Mouse (Mus musculus) left cerebral cortex, adult 11 months (tissue): ENCODE data around the gene Sord.

Experiments
- DNase-seq: peaks from one replicate; pipeline ENCODE4 v3.0.0; 2022; ENCODE audit warnings: low spot score

Gene Sord

DNA sequence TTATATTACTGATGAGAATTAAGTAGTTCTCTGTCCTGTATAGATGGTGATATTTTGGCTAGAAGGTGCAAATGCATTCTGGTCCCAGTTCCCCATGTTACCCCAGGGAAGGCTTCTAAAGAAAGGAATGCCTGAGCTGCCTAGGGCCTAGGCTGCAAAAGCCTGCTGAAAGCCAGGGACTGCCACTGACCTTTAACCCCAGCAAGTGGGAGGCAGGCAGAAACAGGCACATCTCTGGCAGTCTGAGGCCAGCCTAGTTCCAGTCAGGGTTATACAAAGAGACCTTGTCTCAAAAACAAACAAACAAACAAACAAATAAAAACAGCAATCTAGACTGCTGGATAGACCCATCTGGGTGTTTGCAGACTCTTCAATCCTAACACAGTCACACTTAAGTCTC is 6.2 kb downstream of the Sord start:
- DNase-seq = no peak

DNA sequence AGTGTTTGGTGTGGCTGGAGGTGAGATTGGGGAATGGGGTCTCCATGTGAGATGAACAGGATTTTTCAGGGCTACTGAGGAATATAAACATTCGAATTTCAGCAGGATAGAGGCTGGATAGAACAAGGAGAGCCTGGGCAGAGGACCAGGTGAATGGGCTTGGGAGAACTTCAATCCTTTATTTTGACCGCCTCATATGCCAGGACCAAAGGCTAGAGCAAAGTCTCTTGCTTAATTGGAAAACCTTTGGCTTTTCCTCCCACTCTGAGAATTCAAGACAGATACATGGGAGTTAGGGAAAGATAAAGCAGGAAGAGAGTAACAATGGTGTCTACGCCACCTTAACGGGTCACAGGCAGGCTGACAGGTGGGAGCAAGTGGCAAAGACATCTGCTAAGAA is 6.7 kb downstream of the Sord start:
- DNase-seq = no peak

DNA sequence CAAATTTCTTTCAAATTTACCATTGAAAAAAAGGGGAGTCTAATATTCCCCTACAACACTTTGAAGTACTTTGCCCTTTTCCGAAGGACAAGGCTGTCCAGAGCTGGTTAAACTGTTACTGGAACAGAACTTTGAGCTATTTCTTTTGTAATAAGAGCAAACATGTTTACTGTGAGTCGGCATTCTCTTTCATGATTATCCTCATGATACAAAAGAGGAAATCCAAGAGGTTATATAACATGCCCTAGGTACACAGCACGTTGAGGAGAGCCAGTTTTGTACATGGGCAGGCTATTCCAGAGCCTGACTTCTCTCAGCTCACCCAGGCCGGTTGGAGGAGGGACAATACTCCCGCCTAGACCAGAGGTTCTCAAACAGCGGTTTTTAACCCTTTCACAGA is 7.4 kb downstream of the Sord start:
- DNase-seq = no peak

DNA sequence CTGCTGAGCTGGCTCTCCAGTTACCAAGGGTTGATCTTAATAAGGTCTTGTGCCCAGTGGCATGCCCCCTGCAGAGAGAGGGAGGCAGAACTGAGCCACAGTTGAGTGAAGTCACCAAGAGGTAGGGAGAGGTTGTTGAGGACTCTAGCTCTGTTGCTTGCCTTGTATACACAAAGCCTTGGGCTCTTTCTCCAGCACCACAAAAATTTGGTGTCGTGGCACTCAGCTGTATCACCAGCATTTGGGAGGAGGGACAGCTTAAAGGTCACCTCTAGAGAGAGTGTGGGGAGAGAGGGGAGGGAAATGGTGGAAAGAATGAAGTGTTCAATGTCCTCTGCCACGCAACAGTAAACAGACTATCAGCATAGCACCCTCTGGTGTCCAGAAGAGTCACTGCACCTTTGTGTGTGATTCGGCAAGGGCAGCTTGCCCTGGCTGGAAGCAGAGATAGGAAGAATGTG is 9.2 kb downstream of the Sord start:
- DNase-seq = peak; percentile 51

DNA sequence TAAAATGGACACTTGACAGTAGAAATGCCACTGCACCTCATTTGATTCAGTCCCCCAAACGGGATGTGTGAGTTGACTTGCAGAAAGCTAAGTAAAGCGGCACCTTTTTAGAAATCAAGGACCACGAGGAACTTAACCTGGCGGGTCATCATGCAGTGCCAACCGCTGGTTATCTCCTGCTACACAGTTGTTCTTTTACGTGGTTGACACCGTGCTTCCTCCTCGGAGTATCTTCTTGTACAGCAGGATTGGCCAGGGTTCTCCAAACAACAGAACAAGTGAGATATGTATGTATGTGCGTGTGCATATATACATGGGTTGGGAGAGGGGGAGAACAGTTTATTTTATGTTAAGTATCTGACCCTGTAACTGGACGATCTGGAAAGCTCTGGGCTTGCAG is 13.2 kb downstream of the Sord start:
- DNase-seq = no peak

DNA sequence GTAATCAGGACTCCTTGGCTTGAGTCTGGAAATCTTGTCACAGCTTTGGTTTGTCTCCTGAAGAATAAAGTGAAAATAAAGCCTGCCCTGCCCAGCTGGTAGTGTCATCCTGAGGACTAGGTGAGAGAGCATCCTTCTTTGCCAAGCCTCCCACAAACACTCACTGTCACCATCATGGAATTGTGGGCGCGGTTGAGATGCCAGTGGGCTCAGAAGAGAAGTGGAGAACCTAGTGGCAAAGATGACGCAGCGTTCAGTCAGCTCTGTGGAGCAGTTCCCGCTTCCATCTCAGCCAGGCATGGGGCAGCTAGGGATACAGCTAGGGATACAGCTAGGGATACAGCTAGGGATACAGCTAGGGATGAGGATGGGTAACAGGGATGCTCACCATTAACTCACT is 21.4 kb downstream of the Sord start:
- no peak for DNase-seq

DNA sequence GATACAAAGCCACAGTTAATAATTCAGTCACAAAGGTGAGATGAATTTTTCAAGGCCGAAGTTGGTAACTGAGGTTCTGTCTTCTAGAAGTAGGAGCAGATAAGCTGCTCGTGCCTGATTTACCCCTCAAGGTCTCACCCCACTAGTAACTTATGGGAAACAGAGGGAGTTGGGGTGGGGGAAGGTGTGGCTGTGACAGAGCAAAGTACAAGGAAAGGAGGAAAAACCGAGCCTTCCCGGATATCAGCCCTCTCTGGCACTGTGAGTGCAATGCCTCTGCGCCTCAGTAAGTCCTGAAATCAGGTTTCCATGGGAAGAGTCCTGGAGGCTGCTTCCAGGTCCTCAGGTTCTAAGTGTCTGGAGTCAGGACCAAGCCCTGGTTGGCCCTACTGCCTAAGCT is 26.2 kb downstream of the Sord start:
- DNase-seq = no peak

DNA sequence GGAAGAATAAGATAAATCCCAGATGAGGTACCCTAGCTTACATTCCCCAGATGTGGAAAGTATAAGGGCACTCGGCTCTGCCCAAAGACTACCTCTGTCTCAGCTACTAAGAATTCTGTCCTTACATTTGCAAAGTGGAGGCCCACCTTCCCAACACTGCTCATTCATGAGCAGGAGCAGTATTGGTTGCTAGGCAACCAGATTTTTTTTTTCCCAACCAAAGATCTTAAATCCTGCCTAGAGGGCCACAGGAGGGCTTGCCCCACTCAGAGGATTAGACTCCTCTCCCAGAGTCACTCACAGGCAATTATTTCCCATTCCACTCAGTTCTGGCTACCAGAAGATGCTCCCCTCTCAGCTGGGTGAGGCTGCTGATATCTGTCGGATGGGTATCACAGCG is 30.1 kb downstream of the Sord start:
- no peak for DNase-seq

DNA sequence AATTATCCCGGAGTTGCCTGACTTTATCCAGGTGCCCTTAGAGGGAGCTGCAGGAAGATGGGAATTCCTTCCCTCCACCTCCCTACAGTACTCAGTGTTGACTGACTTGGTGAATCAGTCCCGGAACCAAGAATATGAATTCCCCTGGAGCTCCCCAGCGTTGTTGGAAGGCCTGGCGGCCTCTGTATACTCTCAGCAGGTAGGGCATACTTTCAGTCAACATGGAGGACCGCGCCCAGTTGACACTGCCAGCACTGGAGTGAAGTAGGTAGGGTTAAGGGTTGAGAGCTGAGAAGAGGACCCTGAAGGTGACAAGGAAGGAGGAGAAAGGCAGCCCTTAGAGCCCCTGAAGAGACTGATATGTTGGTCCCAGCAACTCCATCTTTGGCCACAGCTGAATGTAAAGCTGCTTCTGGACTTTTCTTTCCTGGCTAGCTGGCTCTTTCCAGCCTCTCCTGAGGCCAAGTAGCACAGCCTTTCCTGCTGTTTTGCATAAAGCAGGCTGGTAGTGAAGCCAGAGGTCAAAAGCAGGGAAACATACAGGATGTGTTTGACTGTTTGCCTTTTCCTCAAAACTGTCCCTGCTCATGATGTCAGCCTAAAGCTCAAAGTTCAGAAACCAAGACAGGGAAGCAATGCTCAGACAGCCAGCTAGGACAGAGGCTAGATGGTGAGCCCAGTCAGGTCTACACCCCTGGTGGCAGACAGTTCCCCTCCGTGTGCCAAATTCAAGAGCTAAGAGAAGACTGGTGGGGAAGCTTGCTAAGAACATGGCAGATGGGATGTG is 32.1 kb downstream of the Sord start:
- DNase-seq = no peak

DNA sequence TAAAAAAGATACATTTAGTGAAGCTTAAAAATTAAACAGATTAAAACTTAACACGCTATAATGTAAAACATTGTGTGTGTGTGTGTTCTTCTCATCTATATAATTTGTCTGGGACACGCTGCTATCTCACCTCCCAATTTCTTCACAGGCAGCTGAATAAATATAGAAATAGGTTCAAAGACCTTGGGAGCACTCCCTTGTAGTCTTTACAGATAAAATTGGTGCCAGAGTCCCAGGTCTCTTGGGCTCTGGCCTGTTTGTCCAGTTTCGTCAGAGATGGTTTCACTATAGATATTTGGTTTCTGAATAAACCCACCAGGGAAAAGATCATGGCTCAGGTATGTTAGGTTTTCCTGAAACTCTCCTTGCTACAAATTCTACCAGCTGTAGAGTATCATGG is 44.2 kb downstream of the Sord start:
- no peak for DNase-seq

DNA sequence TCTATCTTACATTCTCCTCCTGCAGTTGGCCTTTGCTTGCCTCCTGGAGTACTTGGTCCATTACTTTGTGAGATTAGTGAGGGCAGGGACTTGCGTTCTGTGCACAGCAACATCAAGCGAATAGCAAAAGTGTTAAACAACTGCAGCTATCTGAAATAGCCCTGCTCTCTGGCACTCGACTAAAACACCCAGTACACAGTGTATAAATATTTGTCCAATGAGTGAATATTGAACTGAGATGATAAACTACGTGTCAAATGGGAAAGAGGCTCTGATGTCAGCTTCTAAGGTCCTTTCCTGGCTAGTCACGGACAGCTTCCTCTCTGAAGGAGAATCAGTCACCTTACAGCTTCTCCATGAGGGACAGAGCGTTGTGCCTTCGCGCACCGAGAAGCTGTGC is 49.5 kb downstream of the Sord start:
- DNase-seq = no peak

DNA sequence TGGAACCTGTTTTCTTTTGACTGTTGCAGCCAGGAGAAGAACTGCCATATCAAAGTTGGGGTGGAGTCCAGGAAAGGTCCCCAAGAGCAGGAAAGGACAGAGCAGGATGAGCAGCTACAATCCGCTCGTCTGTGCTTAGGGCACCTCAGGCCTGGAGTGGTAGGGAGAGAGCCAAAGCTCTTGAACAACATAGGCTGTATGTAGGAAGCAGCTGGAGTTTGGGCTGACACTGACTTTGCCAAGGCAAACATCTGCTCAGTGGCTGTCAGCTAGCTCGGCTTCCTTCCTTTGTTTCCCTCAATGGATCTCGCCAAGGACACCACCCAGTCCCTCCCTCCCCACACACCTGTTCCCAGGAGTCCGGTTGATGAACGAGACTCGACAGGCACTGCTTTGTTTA is 51.6 kb downstream of the Sord start:
- DNase-seq = no peak

DNA sequence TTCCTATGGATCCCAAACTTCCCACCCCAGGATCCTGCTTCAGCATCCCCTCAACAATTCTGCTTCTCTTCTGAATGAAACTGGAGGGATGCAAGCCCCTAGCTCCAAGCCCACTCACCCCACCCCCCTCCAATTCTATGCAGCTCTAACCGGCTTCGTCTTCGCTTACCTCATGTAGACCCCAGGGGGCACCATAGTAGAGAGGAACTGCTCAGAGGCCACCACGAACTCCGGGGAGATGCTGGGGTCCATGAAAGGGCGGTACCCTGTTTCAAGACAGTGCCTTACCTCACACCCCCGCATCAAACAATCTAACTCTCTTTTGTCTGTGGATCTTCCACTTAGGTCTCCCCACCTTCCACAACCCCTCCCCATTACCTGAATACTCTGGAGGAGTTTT is 60.4 kb downstream of the Sord start:
- DNase-seq = no peak

DNA sequence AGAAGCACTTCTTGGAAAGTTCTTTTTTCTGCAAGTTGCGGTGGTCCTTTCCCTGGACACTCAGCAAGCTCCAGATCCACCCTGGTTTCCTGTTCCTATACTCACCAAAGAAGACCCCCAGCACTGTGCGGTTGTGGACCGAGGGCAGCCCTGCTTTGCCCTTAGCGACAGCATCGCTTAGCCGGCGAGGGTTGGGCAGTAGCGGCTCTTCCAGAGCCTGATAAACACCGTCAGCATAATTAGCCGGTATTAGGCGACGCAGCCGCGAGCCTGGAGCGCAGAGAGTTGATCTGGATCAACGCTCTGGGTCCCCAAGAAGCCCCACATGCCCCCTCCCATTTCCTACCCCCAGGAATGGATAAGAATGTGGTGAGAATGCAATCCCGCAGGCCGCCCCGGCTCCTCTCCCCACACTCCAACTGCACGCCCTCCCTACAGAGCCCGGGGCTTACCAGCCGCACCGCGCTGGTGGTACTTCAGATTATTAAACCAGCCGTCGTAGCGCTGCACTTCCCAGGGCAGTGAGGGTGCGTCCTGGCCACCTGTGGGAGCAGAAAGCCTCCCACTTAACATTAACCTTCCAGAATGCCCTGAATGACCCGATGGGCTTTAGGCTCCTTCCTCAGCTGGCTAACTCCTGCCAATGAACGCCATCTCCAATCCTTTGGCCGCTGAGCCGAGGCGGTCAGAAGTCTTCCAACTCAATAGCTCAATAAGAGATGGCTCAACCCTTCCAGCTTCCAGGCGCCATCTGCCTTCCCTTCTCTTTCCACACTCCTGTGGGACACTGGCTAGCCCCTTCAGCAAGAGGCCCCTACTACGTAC is 62.9 kb downstream of the Sord start:
- DNase-seq = no peak

DNA sequence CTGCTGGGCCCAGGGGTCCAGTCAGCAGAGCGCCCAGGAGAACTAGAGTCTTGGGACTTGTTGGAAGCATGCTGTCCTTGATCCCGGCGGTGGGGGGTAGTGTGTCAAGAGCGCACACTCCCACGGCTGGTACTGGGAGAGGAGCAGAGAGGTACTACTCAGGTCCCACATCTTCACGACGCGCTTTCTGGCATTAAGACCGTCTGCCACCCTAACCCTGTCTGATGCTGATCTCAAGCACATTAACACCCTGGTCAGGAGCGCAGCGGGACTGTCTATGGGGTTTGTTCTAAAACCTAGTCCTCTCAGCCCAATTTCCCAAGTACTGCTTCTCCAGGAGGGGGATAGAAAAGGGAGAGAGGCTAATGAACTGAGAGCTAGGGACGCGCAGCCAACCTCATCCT is 63.5 kb downstream of the Sord start, which contains the start of gene Duox2:
Gene Duox2, minus strand, starts transcription at position 354 of the 404 bp plus-strand sequence.
- DNase-seq = no peak

DNA sequence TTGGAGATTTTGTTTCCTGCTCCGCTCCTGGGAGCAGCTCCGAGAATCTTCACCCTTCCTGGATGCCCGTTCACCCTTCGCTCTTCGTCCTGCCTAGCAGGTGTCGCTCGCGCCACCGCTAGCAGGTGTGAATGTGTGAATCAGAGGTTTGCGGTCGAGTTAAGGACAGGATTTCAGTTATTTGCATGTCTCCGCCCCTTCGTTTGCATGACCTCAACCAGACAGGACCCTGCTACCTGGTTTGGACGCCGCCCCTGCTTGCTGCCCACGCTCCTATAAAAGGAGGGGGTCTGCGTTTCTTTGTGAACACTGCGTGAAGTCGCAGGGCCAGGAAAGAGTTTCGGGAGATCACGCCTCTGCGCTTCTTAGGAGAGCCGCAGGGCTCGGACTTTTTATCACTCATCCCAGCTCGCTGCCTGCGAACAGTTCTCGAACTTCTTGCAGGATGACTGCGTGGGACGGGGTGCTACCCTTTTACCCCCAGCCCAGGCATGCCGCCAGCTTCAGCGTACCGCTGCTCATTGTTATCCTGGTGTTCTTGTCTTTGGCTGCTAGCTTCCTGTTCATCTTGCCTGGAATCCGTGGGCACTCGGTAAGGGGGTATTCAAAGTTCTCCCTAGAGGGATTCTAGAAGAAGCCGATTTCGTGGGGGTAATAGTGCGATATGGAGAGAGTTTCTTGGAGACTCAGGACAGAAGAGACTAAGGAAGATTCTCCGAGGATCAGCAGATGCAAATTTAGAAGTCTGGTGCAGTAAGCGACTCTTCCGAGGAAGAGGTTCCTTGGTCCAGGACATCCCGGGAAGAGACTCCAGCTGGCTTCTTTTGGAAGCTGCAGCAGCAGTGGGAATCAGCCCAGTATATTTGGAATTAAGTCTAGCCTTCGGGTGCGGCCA is 64.3 kb downstream of the Sord start, which contains the start of gene Duoxa2:
Gene Duoxa2, plus strand, starts transcription at position 305 of the 895 bp plus-strand sequence.
- no peak for DNase-seq

DNA sequence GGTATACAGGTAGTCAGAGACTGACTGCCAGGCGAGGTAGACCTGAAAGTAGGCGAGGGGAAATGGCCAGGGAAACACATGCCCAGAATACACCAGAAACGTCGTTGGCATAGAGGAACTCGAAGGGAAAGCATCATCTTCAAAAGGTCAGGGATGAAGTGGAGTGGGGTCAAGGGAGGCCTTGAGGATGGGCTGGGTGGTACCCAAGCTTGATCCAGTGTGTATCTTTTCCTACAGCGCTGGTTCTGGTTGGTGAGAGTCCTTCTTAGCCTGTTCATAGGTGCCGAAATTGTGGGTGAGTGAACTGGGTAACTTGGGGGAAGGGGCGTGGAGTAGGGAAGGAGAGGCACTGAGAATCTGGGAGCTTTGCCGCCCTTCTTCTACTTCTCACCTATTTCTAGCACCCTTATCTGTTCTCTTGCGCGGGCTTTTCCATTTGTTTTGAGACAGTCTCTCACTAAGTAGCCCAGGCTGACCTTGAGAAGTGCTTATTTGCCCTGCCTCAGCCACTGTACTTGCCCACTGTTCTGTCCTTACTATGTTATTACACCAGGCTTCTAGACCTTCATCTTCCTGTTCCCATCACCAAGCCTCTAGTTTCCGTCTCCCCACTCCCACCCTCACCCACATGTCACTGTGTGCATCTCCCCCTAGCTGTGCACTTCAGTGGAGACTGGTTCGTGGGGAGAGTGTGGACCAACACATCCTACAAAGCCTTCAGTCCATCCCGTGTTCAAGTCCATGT is 65.5 kb downstream of the Sord start:
- DNase-seq = no peak

DNA sequence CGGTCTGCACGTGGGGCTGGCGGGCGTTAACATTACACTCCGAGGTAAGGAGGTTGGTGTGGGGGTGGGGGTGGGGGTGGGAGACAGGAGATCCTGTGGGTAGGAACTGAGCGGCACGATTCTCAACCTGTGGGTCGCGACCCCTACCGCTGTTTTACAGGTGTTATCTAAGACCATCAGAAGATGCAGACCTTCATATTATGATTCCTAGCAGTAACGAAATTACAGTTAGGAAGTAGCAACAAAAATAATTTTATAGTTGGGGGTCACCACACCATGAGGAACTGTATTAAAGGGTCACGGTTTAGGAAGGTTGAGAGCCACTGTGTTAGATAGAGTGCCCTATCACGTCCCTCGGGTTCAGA is 66.1 kb downstream of the Sord start:
- no peak for DNase-seq

DNA sequence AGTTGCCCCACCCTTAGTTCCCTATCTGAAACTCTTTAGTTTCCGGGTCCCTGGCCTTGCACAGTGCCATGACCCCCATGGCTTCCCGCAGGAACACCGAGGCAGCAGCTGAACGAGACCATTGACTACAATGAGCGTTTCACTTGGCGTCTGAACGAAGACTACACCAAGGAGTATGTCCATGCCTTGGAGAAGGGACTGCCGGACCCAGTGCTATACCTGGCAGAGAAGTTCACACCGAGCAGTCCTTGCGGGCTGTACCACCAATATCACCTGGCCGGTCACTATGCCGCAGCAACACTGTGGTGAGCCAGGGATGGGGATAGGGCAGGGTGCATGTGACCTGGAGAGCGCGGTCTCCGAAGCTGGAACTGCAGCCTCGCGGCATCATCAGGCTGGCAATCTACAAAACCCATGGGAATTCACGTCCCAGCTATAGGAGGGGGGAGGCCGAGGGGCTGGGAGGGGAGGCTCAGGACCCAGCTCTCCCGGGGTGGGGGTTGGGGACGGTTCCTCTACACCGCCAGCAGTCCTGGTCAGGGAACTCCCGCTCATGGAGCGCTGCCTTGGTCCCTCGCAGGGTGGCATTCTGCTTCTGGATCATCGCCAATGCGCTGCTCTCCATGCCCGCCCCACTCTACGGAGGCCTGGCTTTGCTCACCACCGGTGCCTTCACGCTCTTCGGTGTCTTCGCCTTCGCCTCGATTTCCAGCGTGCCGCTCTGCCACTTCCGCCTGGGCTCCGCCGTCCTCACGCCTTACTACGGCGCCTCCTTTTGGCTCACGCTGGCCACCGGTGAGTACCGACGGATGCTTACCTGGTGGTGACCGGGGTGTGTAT is 66.8 kb downstream of the Sord start:
- no peak for DNase-seq

DNA sequence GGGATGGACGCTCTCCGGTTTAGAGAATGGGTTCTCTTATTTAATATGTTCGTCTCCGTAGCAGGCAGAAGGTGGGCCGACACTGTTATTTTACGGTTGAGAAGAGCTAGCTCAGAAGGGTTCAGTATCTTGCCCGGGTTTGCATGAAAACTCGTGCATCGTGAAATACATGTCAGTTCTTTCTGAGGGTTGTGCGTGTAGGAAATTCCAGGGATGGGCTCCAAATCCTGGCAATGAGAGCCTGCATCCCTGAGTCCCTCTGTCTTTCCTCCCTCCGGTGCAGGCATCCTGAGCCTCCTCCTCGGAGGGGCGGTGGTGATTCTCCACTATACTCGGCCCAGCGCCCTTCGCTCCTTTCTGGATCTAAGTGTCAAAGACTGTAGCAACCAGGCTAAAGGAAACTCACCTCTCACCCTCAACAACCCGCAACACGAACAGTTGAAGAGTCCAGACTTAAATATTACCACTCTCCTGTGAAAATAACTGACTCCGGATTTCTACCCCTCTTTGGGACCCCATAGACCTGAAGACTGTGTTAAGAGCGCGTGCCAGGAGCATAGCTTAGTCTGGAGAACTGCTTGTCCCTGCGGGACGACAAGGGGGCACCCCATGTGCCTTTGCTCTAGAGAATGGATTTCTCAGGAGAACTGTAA is 67.5 kb downstream of the Sord start:
- no peak for DNase-seq
